Mouse (Mus musculus) retina, postnatal 1 day (tissue): ENCODE data around the gene Apobec4.
"Not testable (repeated sequence)": the region's sequence is repeated elsewhere in the genome, so short reads cannot be mapped to it uniquely, and the experiment has no call there.

Source experiments
- DNase-seq: peaks from one replicate; pipeline ENCODE4 v3.0.0-alpha.2; 2012

Gene Apobec4

GRCm38 (mm10) chr1:152766804-152767748, 16.7 kb downstream of the Apobec4 start:
- DNase-seq, result peak; percentile 48

GRCm38 (mm10) chr1:152767749-152768488, 17.6 kb downstream of the Apobec4 start:
- DNase-seq, result peak; percentile 88

- no peak for DNase-seq
Measured at GRCm38 (mm10) chr1:152771016-152771415, 20.7 kb downstream of the Apobec4 start.

GRCm38 (mm10) chr1:152774601-152775000, 24.2 kb downstream of the Apobec4 start:
- DNase-seq, result not testable (repeated sequence)

- peak; percentile 72 for DNase-seq
Measured at GRCm38 (mm10) chr1:152779071-152779737, 28.9 kb downstream of the Apobec4 start.

GRCm38 (mm10) chr1:152784620-152785019, 34.3 kb downstream of the Apobec4 start:
- DNase-seq, result no peak

GRCm38 (mm10) chr1:152785446-152785845, 35.1 kb downstream of the Apobec4 start:
- not testable (repeated sequence) for DNase-seq

GRCm38 (mm10) chr1:152786953-152787352, 36.6 kb downstream of the Apobec4 start:
- no peak for DNase-seq

DNA sequence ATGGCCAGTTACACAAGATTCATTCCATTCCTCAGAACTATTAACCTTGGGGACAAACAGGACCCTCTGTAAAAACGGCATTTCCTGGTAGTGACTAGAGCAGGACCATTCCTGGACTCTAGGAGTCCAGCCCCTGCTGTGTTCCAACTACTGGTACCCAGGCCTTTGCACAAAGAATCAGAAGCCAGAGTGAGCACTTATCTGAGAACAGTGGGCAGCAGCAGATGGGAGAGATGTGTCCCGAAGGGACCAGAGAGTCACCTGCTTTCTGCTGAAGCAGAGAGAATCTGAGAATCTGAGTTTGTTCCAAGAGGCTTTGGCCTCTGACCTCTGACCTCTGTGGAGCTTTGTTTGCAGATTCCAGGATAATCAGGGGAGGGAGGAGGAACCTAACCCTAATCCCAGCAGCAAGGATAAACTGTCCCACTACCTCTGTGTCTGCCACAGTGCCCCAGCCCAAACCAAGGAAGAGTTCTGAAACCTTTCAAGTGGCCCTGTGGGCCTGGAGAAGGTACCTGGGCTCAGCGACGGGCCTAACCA, 37.8 kb downstream of the Apobec4 start:
- no peak for DNase-seq

- peak; percentile 78 for DNase-seq
Measured at GRCm38 (mm10) chr1:152790254-152790653, 39.9 kb downstream of the Apobec4 start.

- DNase-seq, result no peak
Measured at GRCm38 (mm10) chr1:152790821-152791220, 40.5 kb downstream of the Apobec4 start.

- peak; percentile 52 for DNase-seq
Measured at GRCm38 (mm10) chr1:152791269-152791668, 40.9 kb downstream of the Apobec4 start.

DNA sequence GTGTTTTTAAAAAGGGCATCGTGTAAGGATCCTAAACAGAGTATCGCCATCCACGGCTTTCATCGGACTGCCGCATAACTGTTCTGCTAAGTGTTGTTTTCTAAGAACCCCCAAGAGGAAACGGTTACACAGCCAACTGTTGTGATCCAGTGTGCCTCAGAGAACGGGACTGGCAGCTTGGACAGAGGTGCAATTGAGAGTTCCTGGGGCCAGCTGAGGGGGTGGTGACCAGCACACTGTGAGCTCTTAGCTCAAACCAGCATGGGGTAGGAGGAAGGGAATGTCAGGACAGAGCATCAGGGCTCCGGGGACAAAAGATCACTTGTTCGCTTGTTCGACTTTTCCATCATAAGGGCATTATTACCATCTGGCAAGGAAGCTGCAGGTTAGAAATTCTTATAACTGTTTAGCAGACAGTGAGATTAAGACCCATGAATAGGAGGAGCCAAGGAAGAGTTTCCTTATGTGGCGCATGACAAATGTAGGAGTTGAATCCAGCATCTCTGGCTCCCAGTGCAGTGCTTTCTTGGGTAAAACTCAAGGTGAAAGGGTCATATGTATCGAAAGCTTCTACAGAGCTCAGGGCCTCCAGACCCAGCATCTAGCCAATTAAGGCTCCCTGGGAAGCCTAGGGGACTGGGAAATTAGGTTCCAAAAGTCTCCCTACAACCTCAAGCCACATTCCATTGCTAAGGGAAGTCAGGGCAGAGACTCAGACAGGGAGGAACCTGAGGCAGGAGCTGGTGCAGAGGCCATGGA, 42.6 kb downstream of the Apobec4 start:
- peak; percentile 79 for DNase-seq

GRCm38 (mm10) chr1:152793495-152794130, 43.3 kb downstream of the Apobec4 start:
- peak; percentile 82 for DNase-seq

GRCm38 (mm10) chr1:152795688-152796255, 45.4 kb downstream of the Apobec4 start:
- no peak for DNase-seq

GRCm38 (mm10) chr1:152796683-152797263, 46.4 kb downstream of the Apobec4 start:
- DNase-seq, result no peak

- no peak for DNase-seq
Measured at GRCm38 (mm10) chr1:152798125-152798524, 47.8 kb downstream of the Apobec4 start.

DNA sequence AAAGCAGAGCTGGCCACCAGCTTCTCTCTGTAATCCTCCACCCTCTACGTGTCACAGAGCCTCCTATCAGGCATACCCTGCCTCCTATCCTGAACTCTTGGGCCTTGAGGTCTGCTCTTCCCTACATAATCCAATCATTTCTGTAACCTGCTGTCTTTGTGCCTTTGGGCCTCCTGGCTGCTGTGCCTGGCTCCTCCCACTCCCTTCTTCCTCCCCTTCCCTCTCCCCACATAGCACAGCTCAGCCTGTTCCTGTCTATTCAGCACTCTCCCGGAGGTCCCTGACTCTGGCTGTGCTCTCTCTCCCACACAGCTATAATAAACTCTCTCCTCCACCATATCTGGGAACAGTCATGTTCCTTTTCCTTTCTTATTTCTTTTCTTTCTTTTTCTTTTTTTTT, 49.5 kb downstream of the Apobec4 start, which contains the start of gene Ncf2:
Gene Ncf2, plus strand, starts transcription at position 298 of the 400 bp plus-strand sequence.
- DNase-seq, result peak; percentile 89

DNA sequence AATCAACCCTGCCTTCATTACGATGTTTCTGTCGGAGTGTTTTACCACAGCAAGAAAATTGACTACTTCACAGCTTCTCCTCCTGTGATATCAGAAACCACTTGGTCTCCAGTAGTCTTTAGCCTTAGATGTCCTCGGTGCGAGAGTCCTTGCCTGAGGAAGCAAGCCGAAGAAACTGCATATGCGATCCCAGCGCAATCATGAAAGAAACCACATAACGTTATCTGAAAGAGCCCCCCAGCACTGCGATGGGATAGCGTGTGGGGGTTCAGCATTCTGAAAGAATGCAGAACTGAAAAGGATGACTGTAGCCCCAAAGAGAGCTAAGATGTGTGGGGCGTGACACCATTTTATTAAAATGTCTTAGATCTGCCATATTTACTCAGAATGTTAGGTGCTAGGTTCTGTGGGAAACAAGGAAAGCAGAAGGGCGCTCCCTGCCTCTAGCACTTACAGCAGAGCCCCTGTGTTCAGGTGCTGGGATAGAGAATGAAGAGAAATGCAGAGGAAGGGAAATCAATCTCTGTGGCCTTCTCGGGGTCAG, 50.4 kb downstream of the Apobec4 start:
- no peak for DNase-seq

DNA sequence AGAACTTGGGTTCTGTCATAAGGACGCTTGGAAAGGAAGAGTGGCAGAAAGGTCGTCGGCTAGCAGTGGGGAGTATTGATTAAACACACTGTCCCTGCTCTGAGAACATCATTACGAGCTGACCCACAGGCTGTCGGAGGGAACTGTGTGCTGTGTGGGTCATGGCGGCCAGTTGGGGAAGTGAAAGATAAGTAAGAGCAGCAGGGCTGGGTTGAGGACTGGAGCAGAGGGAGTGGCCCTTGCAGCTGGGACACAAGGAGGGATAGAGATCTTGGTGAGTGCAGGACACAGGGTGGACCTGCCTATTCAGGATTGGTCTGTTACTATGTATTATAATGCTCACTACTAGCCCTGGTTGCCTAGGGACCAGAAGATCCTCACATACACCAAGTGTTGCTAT, 54.6 kb downstream of the Apobec4 start:
- DNase-seq, result no peak
